Mouse (Mus musculus): ENCODE data around the gene Nabp1. TPM values are rescaled to one million over a fixed set of nuclear protein-coding genes. Genes with fewer than 3 reads are reported as not detected.
A peak's percentile ranks its signal among the peaks of the same experiment; 100 is the strongest.

The Nabp1 gene
- polyA plus RNA-seq (2015; fragmentation: Nextera tagmentation; extraction: Ambion mirVana): 6.2 and 7.2 TPM in 2 replicates

DNA sequence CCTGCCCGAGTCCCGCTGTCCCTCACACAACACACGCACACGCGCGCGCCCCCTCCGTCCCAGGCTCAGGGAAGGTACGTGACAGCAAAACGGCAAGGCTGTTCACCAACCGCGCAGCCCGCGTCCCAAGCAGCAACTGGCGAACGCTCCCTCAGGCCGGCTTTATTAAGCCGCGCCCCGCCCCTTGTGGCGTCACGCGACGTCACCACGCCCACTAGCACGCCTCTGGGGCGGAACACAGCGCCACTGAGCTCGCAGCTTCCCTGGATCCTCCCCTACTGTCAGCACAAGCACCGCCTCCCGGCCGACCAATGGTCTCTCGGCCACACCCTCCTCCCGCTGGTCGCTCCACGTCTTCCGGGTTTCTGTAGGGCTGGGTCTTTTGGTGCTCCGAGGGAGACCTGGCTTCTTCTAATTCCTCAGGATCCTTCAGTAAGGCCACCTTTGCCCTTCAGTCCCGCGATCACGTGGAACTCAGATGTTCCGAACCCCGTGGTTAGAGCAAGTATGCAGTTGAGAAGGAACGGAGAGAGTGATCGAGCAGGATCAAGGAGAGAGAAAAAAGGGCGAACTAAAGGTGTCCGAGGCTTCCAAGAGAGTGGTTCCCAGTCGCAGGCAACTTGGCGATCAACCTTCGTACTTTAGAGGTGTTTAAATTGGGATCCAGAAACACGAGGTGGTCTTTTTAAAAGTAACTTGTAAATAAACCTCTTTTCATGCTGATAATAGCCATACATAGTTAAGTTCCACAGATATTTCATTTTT, at the start of gene Nabp1:
TSS of gene Nabp1 (minus strand) at position 164 of the 765 bp plus-strand sequence.
- H3K4me2 ChIP-seq (ENCODE audit: low read depth, low read length): peak within 1 kb of the TSS; percentile 96
- H3K4me1 ChIP-seq (ENCODE audit: insufficient read depth): peaks cover 10% of the 10 kb centered on the region
- peak within 1 kb of the TSS; percentile 81 for H3K9ac ChIP-seq (replicated peaks)
- no peaks in the 10 kb centered on the region for H3K9me3 ChIP-seq (ENCODE audit: low read length)
- peak within 1 kb of the TSS; percentile 68 for H3K4me3 ChIP-seq (ENCODE audit: low read depth, low read length)
- peak; percentile 99 for DNase-seq
- peak; percentile 99 for ATAC-seq
- no peaks in the 10 kb centered on the region for H3K27me3 ChIP-seq (ENCODE audit: insufficient read depth, low read length)
- H3K27ac ChIP-seq (ENCODE audit: low read depth): peak within 1 kb of the TSS; percentile 95
- under 1% methylated on average over 51 of the region's 51 CpGs for WGBS (ENCODE audit: insufficient replicate concordance)
- TF ChIP-seq CTCF (IDR thresholded peaks at IDR 0.05; ENCODE audit: low read depth) (peak; percentile 61), EP300 (IDR thresholded peaks at IDR 0.05; ENCODE audit: low read depth) (0 out of 2 replicates have a peak, but pooled peaks have one; percentile 43)
- H3K36me3 ChIP-seq (replicated peaks; ENCODE audit: insufficient read depth, low read length): no peaks in the 10 kb centered on the region; the same call in 1 of the 2 replicates

DNA sequence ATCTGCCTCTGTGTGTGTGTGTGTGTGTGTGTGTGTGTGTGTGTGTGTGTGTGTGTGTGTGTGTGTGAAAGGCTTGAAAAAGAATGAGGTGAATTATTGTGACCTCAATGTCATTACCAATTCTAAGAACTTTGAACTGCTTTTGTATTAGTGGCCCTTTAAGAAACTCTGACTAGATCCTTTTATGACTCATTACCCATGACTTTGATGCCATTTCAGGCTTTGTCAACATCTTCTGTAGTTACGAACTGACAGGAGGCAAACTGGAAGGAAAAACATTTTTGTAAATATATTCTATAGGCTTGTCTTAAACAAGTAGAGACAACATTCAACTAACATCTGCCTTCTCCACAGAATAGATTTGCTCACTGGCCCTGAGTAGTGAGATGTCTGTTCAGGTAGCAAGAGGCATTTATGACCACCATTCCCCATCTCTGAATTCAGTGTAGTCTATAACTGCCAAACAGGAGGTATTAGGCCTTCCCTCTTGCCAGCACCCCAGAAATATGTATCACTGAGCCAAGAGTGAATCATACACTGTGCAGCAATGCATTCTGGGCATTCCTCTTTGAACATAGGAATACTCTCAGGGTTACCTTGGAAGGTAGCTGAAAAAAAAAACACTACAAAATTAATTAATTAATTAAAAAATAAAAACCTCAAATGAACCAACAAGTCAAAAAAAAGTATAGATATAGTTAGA, 47.5 kb upstream of the Nabp1 start:
- ATAC-seq (no peak), DNase-seq (no peak)
- no peak for TF ChIP-seq EP300 (IDR thresholded peaks at IDR 0.05; ENCODE audit: low read depth)
- no peak for TF ChIP-seq CTCF (IDR thresholded peaks at IDR 0.05; ENCODE audit: low read depth)
- H3K27ac ChIP-seq (ENCODE audit: low read depth): no peak overlapping the region
- H3K4me2 ChIP-seq (ENCODE audit: low read depth, low read length): no peak overlapping the region
- no peaks in the 10 kb centered on the region for H3K36me3 ChIP-seq (replicated peaks; ENCODE audit: insufficient read depth, low read length)
- H3K27me3 ChIP-seq (ENCODE audit: insufficient read depth, low read length): no peaks in the 10 kb centered on the region
- H3K9me3 ChIP-seq (ENCODE audit: low read length): no peaks in the 10 kb centered on the region
- H3K4me1 ChIP-seq (ENCODE audit: insufficient read depth): peaks cover 14% of the 10 kb centered on the region
- no peak overlapping the region for H3K9ac ChIP-seq (replicated peaks)
- whole genome bisulfite sequencing (ENCODE audit: insufficient replicate concordance): 68% methylated on average over 1 of the region's 1 CpGs
- no peak overlapping the region for H3K4me3 ChIP-seq (ENCODE audit: low read depth, low read length)

DNA sequence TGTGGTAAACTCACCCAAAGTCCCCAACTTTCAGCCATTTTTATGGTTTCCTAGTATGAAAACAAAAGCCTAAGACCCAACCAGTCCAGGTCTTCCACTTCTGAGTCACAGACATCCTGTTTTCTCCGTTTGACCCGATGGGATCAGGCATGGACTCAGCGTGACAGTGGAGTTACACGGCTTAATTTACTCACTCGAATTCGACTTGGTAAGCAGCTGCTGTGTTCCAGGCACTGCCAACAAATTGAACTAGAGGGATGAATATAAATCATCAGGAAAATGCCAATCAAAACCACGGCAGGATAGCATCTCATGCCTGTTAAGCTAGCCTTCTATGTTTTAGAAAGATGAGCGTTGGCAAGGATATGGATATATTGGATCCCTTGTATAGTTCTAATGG, 43.4 kb upstream of the Nabp1 start:
- Histone ChIP-seq H3K27me3 (ENCODE audit: insufficient read depth, low read length) (no peaks in the 10 kb centered on the region), H3K4me1 (ENCODE audit: insufficient read depth) (0 out of 2 replicates have a peak, but pooled peaks cover 2% of the 10 kb centered on the region), H3K27ac (ENCODE audit: low read depth) (no peak overlapping the region), H3K4me2 (ENCODE audit: low read depth, low read length) (no peak overlapping the region), H3K4me3 (ENCODE audit: low read depth, low read length) (no peak overlapping the region), H3K9ac (replicated peaks) (no peak overlapping the region), H3K9me3 (ENCODE audit: low read length) (no peaks in the 10 kb centered on the region), H3K36me3 (replicated peaks; ENCODE audit: insufficient read depth, low read length) (no peaks in the 10 kb centered on the region)
- TF ChIP-seq CTCF (IDR thresholded peaks at IDR 0.05; ENCODE audit: low read depth) (no peak), EP300 (IDR thresholded peaks at IDR 0.05; ENCODE audit: low read depth) (no peak)
- ATAC-seq (no peak), DNase-seq (no peak)
- WGBS (ENCODE audit: insufficient replicate concordance): 70% methylated on average over 8 of the region's 8 CpGs

- ATAC-seq: no peak
- Histone ChIP-seq H3K4me1 (ENCODE audit: insufficient read depth) (0 out of 2 replicates have a peak, but pooled peaks cover 2% of the 10 kb centered on the region), H3K4me2 (ENCODE audit: low read depth, low read length) (no peak overlapping the region), H3K9me3 (ENCODE audit: low read length) (no peaks in the 10 kb centered on the region), H3K27ac (ENCODE audit: low read depth) (no peak overlapping the region), H3K9ac (replicated peaks) (no peak overlapping the region), H3K36me3 (replicated peaks; ENCODE audit: insufficient read depth, low read length) (no peaks in the 10 kb centered on the region), H3K4me3 (ENCODE audit: low read depth, low read length) (no peak overlapping the region), H3K27me3 (ENCODE audit: insufficient read depth, low read length) (no peaks in the 10 kb centered on the region)
- TF ChIP-seq EP300 (IDR thresholded peaks at IDR 0.05; ENCODE audit: low read depth) (no peak), CTCF (IDR thresholded peaks at IDR 0.05; ENCODE audit: low read depth) (no peak)
- no peak for DNase-seq
- WGBS (ENCODE audit: insufficient replicate concordance): 57% methylated on average over 5 of the region's 5 CpGs
Measured at GRCm38 (mm10) chr1:51520246-51520780, 42.1 kb upstream of the Nabp1 start.

DNA sequence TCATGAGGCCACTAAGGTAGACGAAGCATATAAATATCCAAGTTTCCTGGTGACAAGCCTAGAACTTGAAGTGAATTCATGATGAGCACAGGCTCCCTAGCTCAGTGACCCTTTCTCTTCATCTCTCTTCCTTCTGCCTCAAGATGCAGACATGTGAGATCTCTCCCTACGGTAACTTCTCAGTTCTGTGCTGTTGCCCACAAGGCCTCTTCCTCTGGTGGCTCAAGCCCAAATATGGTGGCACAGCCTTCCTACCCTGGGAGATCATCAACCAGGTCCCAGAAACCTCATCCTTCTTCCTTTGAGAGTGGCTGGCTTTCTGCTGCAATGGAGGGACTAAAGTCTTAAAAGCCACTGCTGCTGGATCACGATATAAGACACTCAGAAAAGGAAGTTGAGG, 40.9 kb upstream of the Nabp1 start:
- Histone ChIP-seq H3K4me3 (ENCODE audit: low read depth, low read length) (no peak overlapping the region), H3K9me3 (ENCODE audit: low read length) (no peaks in the 10 kb centered on the region), H3K4me2 (ENCODE audit: low read depth, low read length) (no peak overlapping the region), H3K27ac (ENCODE audit: low read depth) (no peak overlapping the region), H3K9ac (replicated peaks) (no peak overlapping the region), H3K27me3 (ENCODE audit: insufficient read depth, low read length) (no peaks in the 10 kb centered on the region), H3K36me3 (replicated peaks; ENCODE audit: insufficient read depth, low read length) (no peaks in the 10 kb centered on the region), H3K4me1 (ENCODE audit: insufficient read depth) (peaks cover 6% of the 10 kb centered on the region; the same call in 1 of the 2 replicates)
- 65% methylated on average over 3 of the region's 3 CpGs for WGBS (ENCODE audit: insufficient replicate concordance)
- no peak for DNase-seq
- TF ChIP-seq CTCF (IDR thresholded peaks at IDR 0.05; ENCODE audit: low read depth): no peak
- TF ChIP-seq EP300 (IDR thresholded peaks at IDR 0.05; ENCODE audit: low read depth): no peak
- ATAC-seq: no peak

GRCm38 (mm10) chr1:51515625-51516024, 37.4 kb upstream of the Nabp1 start:
- no peaks in the 10 kb centered on the region for H3K9me3 ChIP-seq (ENCODE audit: low read length)
- no peak for DNase-seq
- H3K9ac ChIP-seq (replicated peaks): no peak overlapping the region
- no peak for ATAC-seq
- TF ChIP-seq EP300 (IDR thresholded peaks at IDR 0.05; ENCODE audit: low read depth) (no peak), CTCF (IDR thresholded peaks at IDR 0.05; ENCODE audit: low read depth) (no peak)
- no peaks in the 10 kb centered on the region for H3K36me3 ChIP-seq (replicated peaks; ENCODE audit: insufficient read depth, low read length)
- H3K27me3 ChIP-seq (ENCODE audit: insufficient read depth, low read length): no peaks in the 10 kb centered on the region
- H3K4me1 ChIP-seq (ENCODE audit: insufficient read depth): peaks cover 17% of the 10 kb centered on the region
- no peak overlapping the region for H3K27ac ChIP-seq (ENCODE audit: low read depth)
- no peak overlapping the region for H3K4me3 ChIP-seq (ENCODE audit: low read depth, low read length)
- no peak overlapping the region for H3K4me2 ChIP-seq (ENCODE audit: low read depth, low read length)
- WGBS (ENCODE audit: insufficient replicate concordance): 76% methylated on average over 2 of the region's 2 CpGs
